Mouse (Mus musculus): ENCODE results near the gene Pcbp3. TPM values are rescaled to one million over a fixed set of nuclear protein-coding genes. Genes with fewer than 3 reads are reported as not detected.

Pcbp3 gene
- polyA plus RNA-seq, 1 experiment: 1.3 TPM

GRCm38 (mm10) chr10:76815481-76815880 is 146.2 kb downstream of the Pcbp3 start:
- TF ChIP-seq GATA1 (IDR thresholded peaks at IDR 0.05; ENCODE audit: borderline replicate concordance, low read length): no peak
- no peak for TF ChIP-seq FLI1 (IDR thresholded peaks at IDR 0.05; ENCODE audit: low read length)
- Histone ChIP-seq H3K27me3 (replicated peaks) (peaks cover 19% of the 10 kb centered on the region), H3K4me3 (replicated peaks) (no peak overlapping the region)

GRCm38 (mm10) chr10:76814811-76815210 is 146.9 kb downstream of the Pcbp3 start:
- no peak overlapping the region for H3K4me3 ChIP-seq (replicated peaks)
- no peaks in the 10 kb centered on the region for H3K9me3 ChIP-seq
- no peaks in the 10 kb centered on the region for H3K4me1 ChIP-seq
- no peak for TF ChIP-seq GATA1 (IDR thresholded peaks at IDR 0.05; ENCODE audit: borderline replicate concordance, low read length)
- TF ChIP-seq FLI1 (IDR thresholded peaks at IDR 0.05; ENCODE audit: low read length): no peak
- H3K27me3 ChIP-seq (replicated peaks): peaks cover 21% of the 10 kb centered on the region
- H3K36me3 ChIP-seq (replicated peaks; ENCODE audit: low read length): no peaks in the 10 kb centered on the region

More at GRCm38 (mm10) chr10:76815481-76815880, 146.2 kb downstream of the Pcbp3 start:
- Histone ChIP-seq H3K9me3 (no peaks in the 10 kb centered on the region), H3K36me3 (replicated peaks; ENCODE audit: low read length) (no peaks in the 10 kb centered on the region), H3K4me1 (no peaks in the 10 kb centered on the region)

GRCm38 (mm10) chr10:76809916-76810660 is 151.6 kb downstream of the Pcbp3 start:
- TF ChIP-seq FLI1 (IDR thresholded peaks at IDR 0.05; ENCODE audit: low read length) (no peak), GATA1 (IDR thresholded peaks at IDR 0.05; ENCODE audit: borderline replicate concordance, low read length) (no peak)
- Histone ChIP-seq H3K4me3 (replicated peaks) (no peak overlapping the region), H3K9me3 (no peaks in the 10 kb centered on the region), H3K27me3 (replicated peaks) (peaks cover 13% of the 10 kb centered on the region), H3K36me3 (replicated peaks; ENCODE audit: low read length) (no peaks in the 10 kb centered on the region), H3K4me1 (peaks cover 7% of the 10 kb centered on the region)

- Histone ChIP-seq H3K4me1 (peaks cover 7% of the 10 kb centered on the region), H3K36me3 (replicated peaks; ENCODE audit: low read length) (no peaks in the 10 kb centered on the region), H3K27me3 (replicated peaks) (peaks cover 13% of the 10 kb centered on the region), H3K9me3 (no peaks in the 10 kb centered on the region), H3K4me3 (replicated peaks) (no peak overlapping the region)
- TF ChIP-seq GATA1 (IDR thresholded peaks at IDR 0.05; ENCODE audit: borderline replicate concordance, low read length) (no peak), FLI1 (IDR thresholded peaks at IDR 0.05; ENCODE audit: low read length) (no peak)
These were observed 152.2 kb downstream of the Pcbp3 start for GRCm38 (mm10) chr10:76809439-76809838.

- no peaks in the 10 kb centered on the region for H3K9me3 ChIP-seq
- TF ChIP-seq GATA1 (IDR thresholded peaks at IDR 0.05; ENCODE audit: borderline replicate concordance, low read length): no peak
- TF ChIP-seq FLI1 (IDR thresholded peaks at IDR 0.05; ENCODE audit: low read length): no peak
- peaks cover 7% of the 10 kb centered on the region for H3K4me1 ChIP-seq
- H3K4me3 ChIP-seq (replicated peaks): no peak overlapping the region
- peaks cover 13% of the 10 kb centered on the region for H3K27me3 ChIP-seq (replicated peaks)
- no peaks in the 10 kb centered on the region for H3K36me3 ChIP-seq (replicated peaks; ENCODE audit: low read length)
These were observed 153.0 kb downstream of the Pcbp3 start for GRCm38 (mm10) chr10:76808446-76809400.

- Histone ChIP-seq H3K36me3 (replicated peaks; ENCODE audit: low read length) (no peaks in the 10 kb centered on the region), H3K9me3 (no peaks in the 10 kb centered on the region), H3K4me3 (replicated peaks) (no peak overlapping the region), H3K4me1 (peaks cover 10% of the 10 kb centered on the region; the same call in 1 of the 2 replicates), H3K27me3 (replicated peaks) (peaks cover 37% of the 10 kb centered on the region)
- TF ChIP-seq GATA1 (IDR thresholded peaks at IDR 0.05; ENCODE audit: borderline replicate concordance, low read length): no peak
- no peak for TF ChIP-seq FLI1 (IDR thresholded peaks at IDR 0.05; ENCODE audit: low read length)
These were observed 159.2 kb downstream of the Pcbp3 start for GRCm38 (mm10) chr10:76802500-76802885.

GRCm38 (mm10) chr10:76801841-76802499 is 159.7 kb downstream of the Pcbp3 start:
- no peaks in the 10 kb centered on the region for H3K9me3 ChIP-seq
- H3K36me3 ChIP-seq (replicated peaks; ENCODE audit: low read length): no peaks in the 10 kb centered on the region
- TF ChIP-seq GATA1 (IDR thresholded peaks at IDR 0.05; ENCODE audit: borderline replicate concordance, low read length): no peak
- TF ChIP-seq FLI1 (IDR thresholded peaks at IDR 0.05; ENCODE audit: low read length): no peak
- H3K27me3 ChIP-seq (replicated peaks): peaks cover 37% of the 10 kb centered on the region
- H3K4me1 ChIP-seq: peaks cover 10% of the 10 kb centered on the region; the same call in 1 of the 2 replicates
- no peak overlapping the region for H3K4me3 ChIP-seq (replicated peaks)

- no peaks in the 10 kb centered on the region for H3K9me3 ChIP-seq
- H3K27me3 ChIP-seq (replicated peaks): peaks cover 35% of the 10 kb centered on the region
- peaks cover 10% of the 10 kb centered on the region; the same call in 1 of the 2 replicates for H3K4me1 ChIP-seq
- no peak overlapping the region for H3K4me3 ChIP-seq (replicated peaks)
- no peak for TF ChIP-seq FLI1 (IDR thresholded peaks at IDR 0.05; ENCODE audit: low read length)
- H3K36me3 ChIP-seq (replicated peaks; ENCODE audit: low read length): no peaks in the 10 kb centered on the region
These were observed 160.4 kb downstream of the Pcbp3 start for GRCm38 (mm10) chr10:76801237-76801641.

GRCm38 (mm10) chr10:76798751-76799585 is 162.7 kb downstream of the Pcbp3 start:
- TF ChIP-seq GATA1 (IDR thresholded peaks at IDR 0.05; ENCODE audit: borderline replicate concordance, low read length): no peak
- TF ChIP-seq FLI1 (IDR thresholded peaks at IDR 0.05; ENCODE audit: low read length): no peak
- H3K4me3 ChIP-seq (replicated peaks): peak overlapping the region; percentile 43
- peaks cover 39% of the 10 kb centered on the region for H3K27me3 ChIP-seq (replicated peaks)
- peaks cover 10% of the 10 kb centered on the region; the same call in 1 of the 2 replicates for H3K4me1 ChIP-seq
- no peaks in the 10 kb centered on the region for H3K36me3 ChIP-seq (replicated peaks; ENCODE audit: low read length)
- H3K9me3 ChIP-seq: no peaks in the 10 kb centered on the region
